Mouse (Mus musculus) midbrain, embryonic 15.5 days (tissue): Measurements from ENCODE around the gene Myh7. TPM values are rescaled to one million over a fixed set of nuclear protein-coding genes. Genes with fewer than 3 reads are reported as not detected.
"Not testable (repeated sequence)": the region's sequence is repeated elsewhere in the genome, so short reads cannot be mapped to it uniquely, and the experiment has no call there.

Source experiments
- ATAC-seq: fragments of 200-750 bp; cut with Nextera tagmentation; replicated peaks from 2 replicates; pipeline ENCODE4 v1.8.0; 2017; ENCODE audit warnings: moderate TSS enrichment
- H3K27ac ChIP-seq: fragments of 300-500 bp; sonication (generic); 2 replicates; pipeline ENCODE4 v1.5.1; 2015; ENCODE audit warnings: mild to moderate bottlenecking, inconsistent platforms
- H3K27me3 ChIP-seq: fragments of 300-500 bp; sonication (generic); replicated peaks from 2 replicates; pipeline ENCODE4 v1.6.1; 2015; ENCODE audit warnings: inconsistent platforms
- H3K36me3 ChIP-seq: fragments of 300-500 bp; sonication (generic); replicated peaks from 2 replicates; pipeline ENCODE4 v1.6.1; 2015; ENCODE audit warnings: inconsistent platforms
- H3K4me1 ChIP-seq: fragments of 300-500 bp; sonication (generic); 2 replicates; pipeline ENCODE4 v1.6.1; 2015; ENCODE audit warnings: inconsistent platforms
- H3K4me2 ChIP-seq: fragments of 300-500 bp; sonication (generic); 2 replicates; pipeline ENCODE4 v1.6.1; 2015; ENCODE audit warnings: inconsistent platforms, mild to moderate bottlenecking, moderate library complexity
- H3K4me3 ChIP-seq: fragments of 300-500 bp; sonication (generic); 2 replicates; pipeline ENCODE4 v1.5.1; 2015; ENCODE audit warnings: mild to moderate bottlenecking, inconsistent platforms
- H3K9ac ChIP-seq: fragments of 300-500 bp; sonication (generic); 2 replicates; pipeline ENCODE4 v1.6.1; 2015; ENCODE audit warnings: mild to moderate bottlenecking, inconsistent platforms
- H3K9me3 ChIP-seq: fragments of 300-500 bp; sonication (generic); 2 replicates; pipeline ENCODE4 v1.6.1; 2016; ENCODE audit warnings: inconsistent platforms
- WGBS: fragments of 180-500 bp; shearing (Covaris S2); methylation state at CpG from one replicate; pipeline ENCODE4 v1.1.7; 2015; ENCODE audit warnings: mixed read lengths; 5-methylcytosine and 5-hydroxymethylcytosine counted together
- polyA plus RNA-seq: library from polyadenylated mRNA; unstranded; fragments of >200 nt; fragmentation: Nextera tagmentation; extraction: Ambion mirVana; gene quantifications from 2 replicates; pipeline ENCODE4 v1.2.1, GENCODE M21; 2015

Myh7 gene
- polyA plus RNA-seq, 1 experiment from 2014 or later = 7.5 TPM

DNA sequence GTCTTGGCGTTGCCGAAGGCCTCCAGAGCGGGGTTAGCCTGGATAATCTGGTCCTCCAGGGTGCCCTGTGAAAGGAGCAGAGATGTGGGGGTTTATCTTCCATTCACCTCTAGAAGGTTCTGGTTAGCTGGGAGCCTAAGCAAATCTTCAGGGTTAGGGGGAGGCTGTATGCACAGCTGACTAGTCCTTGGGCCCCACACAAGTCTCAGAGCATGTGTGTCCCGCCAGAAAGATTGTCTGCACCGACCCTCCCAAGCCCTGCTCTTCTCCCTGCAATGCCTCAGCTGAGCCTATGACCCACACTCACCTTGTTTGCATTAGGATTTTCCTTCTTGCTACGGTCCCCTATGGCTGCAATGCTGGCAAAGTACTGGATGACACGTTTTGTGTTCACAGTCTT is 31.7 kb downstream of the Myh7 start:
- no peak overlapping the region for H3K27ac ChIP-seq
- no peak overlapping the region for H3K9ac ChIP-seq
- WGBS = 90% methylated on average over 7 of the region's 7 CpGs
- H3K9me3 ChIP-seq = no peaks in the 10 kb centered on the region
- H3K27me3 ChIP-seq = no peaks in the 10 kb centered on the region
- H3K36me3 ChIP-seq = no peaks in the 10 kb centered on the region
- no peaks in the 10 kb centered on the region for H3K4me1 ChIP-seq
- H3K4me2 ChIP-seq = no peak overlapping the region
- ATAC-seq = no peak
- H3K4me3 ChIP-seq = no peak overlapping the region

DNA sequence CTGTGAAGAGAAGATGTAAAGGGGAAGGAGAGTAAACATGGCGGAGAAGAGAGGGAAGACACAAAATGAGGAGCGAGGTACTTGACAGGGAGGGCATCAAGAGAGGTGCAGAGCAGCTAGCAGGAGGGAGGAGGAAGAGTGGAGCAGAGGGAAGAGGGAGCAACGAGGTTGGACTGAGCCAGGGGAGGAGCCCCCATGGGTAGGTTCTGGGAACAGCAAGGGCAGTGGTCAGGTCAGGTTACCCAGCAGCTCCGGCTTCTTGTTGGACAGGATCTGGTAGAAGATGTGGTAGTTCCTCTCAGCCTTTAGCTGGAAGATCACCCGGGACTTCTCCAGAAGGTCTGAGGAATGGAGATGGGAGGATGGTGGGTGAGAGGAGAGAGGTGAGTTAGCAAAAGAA is 32.9 kb downstream of the Myh7 start:
- Histone ChIP-seq H3K4me3 (no peak overlapping the region), H3K9ac (no peak overlapping the region), H3K4me2 (no peak overlapping the region), H3K4me1 (no peaks in the 10 kb centered on the region), H3K27ac (no peak overlapping the region), H3K36me3 (no peaks in the 10 kb centered on the region), H3K27me3 (no peaks in the 10 kb centered on the region), H3K9me3 (no peaks in the 10 kb centered on the region)
- no peak for ATAC-seq
- WGBS = 85% methylated on average over 5 of the region's 5 CpGs

DNA sequence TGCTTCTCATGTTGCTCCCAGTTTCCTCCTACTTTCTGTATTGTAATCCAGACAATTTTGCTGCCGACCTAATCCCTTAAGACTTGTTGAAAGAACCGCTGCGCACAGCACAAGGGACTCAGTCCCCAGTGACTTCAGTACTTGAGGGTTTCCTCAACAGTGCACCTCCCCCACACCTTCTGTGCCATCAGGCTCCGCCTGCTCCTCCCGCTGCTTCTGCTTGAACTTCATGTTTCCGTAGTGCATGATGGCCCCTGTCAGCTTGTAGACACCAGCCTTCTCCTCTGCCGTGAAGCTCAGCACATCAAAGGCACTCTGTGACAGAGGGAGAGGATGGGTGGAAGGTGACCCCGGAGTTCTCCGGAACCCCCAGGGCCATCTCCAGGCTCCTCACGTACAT is 33.7 kb downstream of the Myh7 start:
- Histone ChIP-seq H3K4me3 (no peak overlapping the region), H3K36me3 (no peaks in the 10 kb centered on the region), H3K9me3 (no peaks in the 10 kb centered on the region), H3K27ac (no peak overlapping the region), H3K4me1 (no peaks in the 10 kb centered on the region), H3K4me2 (no peak overlapping the region), H3K9ac (no peak overlapping the region), H3K27me3 (no peaks in the 10 kb centered on the region)
- ATAC-seq = no peak
- WGBS = 66% methylated on average over 10 of the region's 10 CpGs

DNA sequence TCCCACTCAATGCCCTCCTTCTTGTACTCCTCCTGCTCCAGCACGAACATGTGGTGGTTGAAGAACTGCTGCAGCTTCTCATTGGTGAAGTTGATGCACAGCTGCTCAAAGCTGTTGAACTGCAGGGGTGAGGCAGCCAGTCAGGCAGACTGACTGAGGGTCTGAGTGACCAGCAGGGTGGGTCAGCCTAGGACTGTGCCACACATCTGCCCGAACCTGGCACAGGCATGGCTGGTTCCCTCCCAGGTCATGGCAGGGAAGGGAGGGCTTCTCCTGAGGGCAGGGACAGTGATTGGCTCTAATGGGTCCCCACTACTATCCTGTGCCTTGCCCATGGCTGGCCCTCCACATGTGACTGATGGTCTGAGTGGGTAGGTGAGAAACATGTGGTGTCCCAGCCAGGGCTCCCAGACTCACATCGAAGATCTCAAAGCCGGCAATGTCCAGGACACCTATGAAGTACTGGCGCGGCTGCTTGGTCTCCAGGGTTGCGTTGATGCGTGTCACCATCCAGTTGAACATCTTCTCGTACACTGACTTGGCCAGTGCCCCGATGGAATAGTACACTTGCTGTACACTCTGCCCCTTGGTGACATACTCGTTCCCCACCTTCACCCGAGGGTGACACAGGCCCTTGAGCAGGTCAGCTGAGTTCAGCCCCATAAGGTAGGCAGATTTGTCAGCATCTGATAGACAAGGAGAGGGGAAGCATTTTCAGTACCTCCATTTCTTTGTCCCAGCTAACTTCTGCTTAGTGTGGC is 34.4 kb downstream of the Myh7 start:
- not testable (repeated sequence) for H3K36me3 ChIP-seq, H3K9me3 ChIP-seq, ATAC-seq, H3K9ac ChIP-seq, H3K27ac ChIP-seq, H3K4me3 ChIP-seq, H3K4me1 ChIP-seq, H3K4me2 ChIP-seq, H3K27me3 ChIP-seq
- 91% methylated on average over 12 of the region's 12 CpGs for WGBS

DNA sequence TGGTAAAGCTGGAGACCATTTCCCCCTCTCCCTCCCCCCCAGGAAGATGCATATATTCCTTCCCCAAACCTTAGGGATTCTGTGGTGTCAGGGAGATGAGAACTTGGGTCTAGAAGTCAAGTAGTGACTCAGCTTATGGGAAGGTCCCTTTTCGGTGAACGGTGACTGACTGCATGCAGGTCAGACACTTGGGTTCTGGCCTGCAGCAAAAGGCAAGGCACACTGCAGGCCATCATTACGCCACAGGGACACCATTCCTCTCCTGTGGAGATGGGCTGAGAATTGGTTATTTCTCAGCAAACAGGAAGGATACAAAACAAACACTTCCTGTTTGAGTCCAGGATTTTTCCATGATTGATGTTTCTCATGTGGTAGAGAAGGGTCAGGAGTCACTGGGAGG is 35.2 kb downstream of the Myh7 start:
- no peak for ATAC-seq
- no peak overlapping the region for H3K27ac ChIP-seq
- no peaks in the 10 kb centered on the region for H3K36me3 ChIP-seq
- H3K9me3 ChIP-seq = no peaks in the 10 kb centered on the region
- no peaks in the 10 kb centered on the region for H3K4me1 ChIP-seq
- no peak overlapping the region for H3K4me3 ChIP-seq
- no peaks in the 10 kb centered on the region for H3K27me3 ChIP-seq
- no peak overlapping the region for H3K4me2 ChIP-seq
- WGBS = 87% methylated on average over 3 of the region's 3 CpGs
- no peak overlapping the region for H3K9ac ChIP-seq

DNA sequence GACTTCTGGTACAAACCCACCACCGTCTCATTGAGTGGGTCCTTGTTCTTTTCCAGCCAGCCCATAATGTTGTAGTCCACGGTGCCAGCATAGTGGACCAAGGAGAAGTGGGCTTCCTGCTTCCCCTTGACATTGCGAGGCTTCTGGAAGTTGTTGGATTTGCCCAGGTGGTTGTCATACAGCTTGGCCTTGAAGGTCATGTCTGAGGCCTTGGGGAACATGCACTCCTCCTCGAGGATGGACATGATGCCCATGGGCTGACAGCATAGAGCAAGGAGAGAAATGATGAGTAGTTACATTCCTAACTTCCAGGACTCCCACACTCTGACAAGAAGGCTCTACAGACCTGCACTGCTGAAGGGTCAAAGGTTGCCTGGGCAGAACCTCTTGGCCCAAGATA is 35.9 kb downstream of the Myh7 start:
- ATAC-seq = no peak
- Histone ChIP-seq H3K4me2 (no peak overlapping the region), H3K4me3 (no peak overlapping the region), H3K36me3 (no peaks in the 10 kb centered on the region), H3K27ac (no peak overlapping the region), H3K9ac (no peak overlapping the region), H3K4me1 (no peaks in the 10 kb centered on the region), H3K27me3 (no peaks in the 10 kb centered on the region), H3K9me3 (no peaks in the 10 kb centered on the region)
- whole genome bisulfite sequencing = 90% methylated on average over 4 of the region's 4 CpGs

DNA sequence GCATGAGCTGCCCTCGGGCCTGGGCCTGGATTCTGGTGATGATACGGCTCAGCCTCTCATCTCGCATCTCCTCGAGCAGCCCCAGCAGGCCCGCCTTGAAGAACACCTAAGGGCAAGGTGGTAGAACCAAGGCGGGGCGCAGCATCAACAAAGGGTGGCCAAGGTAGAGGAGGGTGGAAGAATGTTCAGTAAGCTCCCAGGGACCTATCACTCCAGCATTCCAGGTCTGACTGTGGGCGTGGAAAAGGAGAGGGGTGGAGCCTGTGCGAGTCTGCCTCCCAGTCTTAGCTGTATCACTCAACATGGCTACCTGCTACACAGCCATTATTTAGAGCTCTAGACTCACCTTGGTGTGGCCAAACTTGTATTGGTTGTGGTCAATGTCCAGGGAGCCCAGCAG is 37.9 kb downstream of the Myh7 start:
- WGBS = 87% methylated on average over 9 of the region's 9 CpGs
- no peaks in the 10 kb centered on the region for H3K9me3 ChIP-seq
- ATAC-seq = no peak
- H3K4me2 ChIP-seq = no peak overlapping the region
- no peak overlapping the region for H3K4me3 ChIP-seq
- no peak overlapping the region for H3K9ac ChIP-seq
- H3K36me3 ChIP-seq = no peaks in the 10 kb centered on the region
- H3K27ac ChIP-seq = no peak overlapping the region
- no peaks in the 10 kb centered on the region for H3K27me3 ChIP-seq
- no peaks in the 10 kb centered on the region for H3K4me1 ChIP-seq

DNA sequence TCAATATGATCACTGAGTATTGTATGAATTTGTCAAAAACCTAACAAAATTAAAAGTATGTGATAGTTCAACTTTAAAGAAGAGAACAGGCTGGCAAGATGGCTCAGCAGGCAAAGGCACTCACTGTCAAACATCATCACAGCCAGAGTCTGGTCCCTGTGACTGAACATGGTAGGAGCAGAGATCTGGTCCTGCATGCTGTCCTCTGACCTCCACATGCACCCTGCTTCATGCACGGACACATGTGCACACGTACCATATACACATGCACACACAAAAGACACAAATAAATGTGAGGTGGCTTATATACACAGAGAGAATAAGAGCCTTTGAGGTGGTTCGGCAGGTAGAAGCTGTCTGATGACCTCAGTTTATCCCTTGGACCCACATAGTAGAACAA is 38.9 kb downstream of the Myh7 start:
- Histone ChIP-seq H3K27me3 (no peaks in the 10 kb centered on the region), H3K36me3 (no peaks in the 10 kb centered on the region), H3K27ac (no peak overlapping the region), H3K4me2 (no peak overlapping the region), H3K4me3 (no peak overlapping the region), H3K9me3 (no peaks in the 10 kb centered on the region), H3K4me1 (no peaks in the 10 kb centered on the region), H3K9ac (no peak overlapping the region)
- 93% methylated on average over 3 of the region's 3 CpGs for WGBS
- ATAC-seq = no peak

DNA sequence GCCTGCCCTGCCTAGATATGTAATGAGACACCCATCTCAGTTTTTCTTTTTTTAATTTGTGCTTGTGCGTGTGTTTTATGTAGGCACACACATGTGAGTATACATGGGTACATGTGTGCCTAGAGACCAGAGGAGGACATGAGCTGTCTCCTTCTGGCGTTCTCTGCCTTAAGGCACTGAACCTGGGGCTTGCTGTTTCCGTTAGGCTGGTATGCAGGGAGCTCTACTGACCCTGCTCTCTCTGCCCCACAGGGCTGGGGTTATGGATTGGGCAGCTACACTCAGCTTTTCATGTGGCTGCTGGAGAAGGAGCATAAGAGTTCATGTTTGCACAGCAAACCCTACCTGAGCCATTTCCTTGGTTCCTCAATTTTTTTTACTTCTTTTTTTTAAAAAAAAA is 40.0 kb downstream of the Myh7 start:
- Histone ChIP-seq H3K27me3 (no peaks in the 10 kb centered on the region), H3K36me3 (no peaks in the 10 kb centered on the region), H3K9me3 (no peaks in the 10 kb centered on the region), H3K27ac (no peak overlapping the region), H3K9ac (no peak overlapping the region), H3K4me1 (no peaks in the 10 kb centered on the region), H3K4me3 (no peak overlapping the region), H3K4me2 (no peak overlapping the region)
- no peak for ATAC-seq
- 82% methylated on average over 3 of the region's 3 CpGs for WGBS

DNA sequence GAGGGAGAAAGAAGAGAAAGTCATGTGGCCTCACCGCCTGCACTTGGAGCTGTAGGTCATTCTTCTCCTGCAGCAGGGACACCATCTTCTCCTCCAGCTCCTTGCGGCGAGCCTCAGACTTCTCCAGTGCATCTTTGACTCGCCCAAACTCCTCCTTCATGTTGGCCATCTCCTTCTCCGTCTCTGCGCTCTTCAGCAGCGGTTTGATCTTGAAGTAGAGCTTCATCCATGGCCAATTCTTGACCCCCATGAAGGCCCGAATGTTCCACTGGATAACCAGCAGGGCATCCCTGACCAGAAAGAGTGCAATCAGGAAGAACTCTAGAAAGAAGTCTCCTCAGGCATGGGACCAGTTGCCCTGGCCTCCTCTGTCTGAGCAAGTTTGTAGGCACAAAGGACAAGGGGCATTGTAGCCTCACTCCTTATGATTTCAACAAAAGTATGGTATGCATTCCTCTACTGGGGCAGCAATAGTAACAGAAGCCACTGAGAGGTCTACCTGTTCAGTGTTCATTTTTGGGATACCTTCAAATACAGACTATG is 40.7 kb downstream of the Myh7 start:
- H3K9ac ChIP-seq = no peak overlapping the region
- no peak overlapping the region for H3K4me2 ChIP-seq
- H3K4me3 ChIP-seq = no peak overlapping the region
- 94% methylated on average over 8 of the region's 8 CpGs for WGBS
- H3K4me1 ChIP-seq = no peaks in the 10 kb centered on the region
- H3K9me3 ChIP-seq = no peaks in the 10 kb centered on the region
- no peaks in the 10 kb centered on the region for H3K27me3 ChIP-seq
- no peak for ATAC-seq
- no peaks in the 10 kb centered on the region for H3K36me3 ChIP-seq
- H3K27ac ChIP-seq = no peak overlapping the region

DNA sequence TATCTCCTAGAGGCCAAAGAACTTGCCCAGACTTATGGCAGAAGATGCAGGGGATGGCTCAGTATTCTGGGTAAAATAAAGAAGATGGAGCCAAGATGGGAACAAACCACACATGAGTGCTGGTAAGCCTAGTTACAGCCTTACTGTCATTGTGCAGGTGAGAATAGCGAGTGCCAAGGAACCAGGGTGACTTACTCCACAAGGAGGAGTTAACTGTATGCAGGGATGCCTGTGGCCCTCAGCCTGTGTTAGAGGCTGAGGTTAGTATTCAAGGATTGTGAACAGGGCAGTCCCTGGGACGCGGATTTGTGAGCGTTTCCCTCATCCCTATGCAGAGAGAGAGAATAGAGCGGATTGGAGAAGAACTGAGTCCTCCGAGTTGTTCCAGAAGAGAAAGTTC is 42.8 kb downstream of the Myh7 start:
- Histone ChIP-seq H3K9me3 (no peaks in the 10 kb centered on the region), H3K4me3 (no peak overlapping the region), H3K36me3 (no peaks in the 10 kb centered on the region), H3K27ac (no peak overlapping the region), H3K4me2 (no peak overlapping the region), H3K4me1 (no peaks in the 10 kb centered on the region), H3K9ac (no peak overlapping the region), H3K27me3 (no peaks in the 10 kb centered on the region)
- no peak for ATAC-seq
- WGBS = 91% methylated on average over 6 of the region's 6 CpGs

DNA sequence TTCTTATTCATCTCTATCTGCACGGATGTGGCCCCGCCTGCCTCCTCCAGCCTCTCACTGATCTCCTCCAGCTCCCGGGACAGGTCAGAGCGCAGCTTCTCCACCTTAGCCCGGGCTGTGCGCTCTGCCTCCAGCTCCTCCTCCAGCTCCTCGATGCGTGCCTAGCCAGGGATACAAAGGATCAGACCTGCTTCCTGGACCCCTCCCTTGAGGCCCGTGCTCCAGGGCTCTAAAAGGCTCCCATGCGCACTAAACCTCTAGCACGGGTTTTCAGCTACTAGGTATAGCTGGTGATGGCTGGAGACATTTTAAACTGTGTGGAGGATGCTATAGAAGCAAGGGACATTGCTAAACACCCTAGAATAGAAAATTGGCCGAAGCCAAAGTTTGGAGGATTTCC is 43.9 kb downstream of the Myh7 start:
- Histone ChIP-seq H3K27ac (no peak overlapping the region), H3K27me3 (no peaks in the 10 kb centered on the region), H3K4me3 (no peak overlapping the region), H3K4me2 (no peak overlapping the region), H3K36me3 (no peaks in the 10 kb centered on the region), H3K9ac (no peak overlapping the region), H3K4me1 (no peaks in the 10 kb centered on the region), H3K9me3 (no peaks in the 10 kb centered on the region)
- 67% methylated on average over 12 of the region's 12 CpGs for WGBS
- ATAC-seq = no peak

DNA sequence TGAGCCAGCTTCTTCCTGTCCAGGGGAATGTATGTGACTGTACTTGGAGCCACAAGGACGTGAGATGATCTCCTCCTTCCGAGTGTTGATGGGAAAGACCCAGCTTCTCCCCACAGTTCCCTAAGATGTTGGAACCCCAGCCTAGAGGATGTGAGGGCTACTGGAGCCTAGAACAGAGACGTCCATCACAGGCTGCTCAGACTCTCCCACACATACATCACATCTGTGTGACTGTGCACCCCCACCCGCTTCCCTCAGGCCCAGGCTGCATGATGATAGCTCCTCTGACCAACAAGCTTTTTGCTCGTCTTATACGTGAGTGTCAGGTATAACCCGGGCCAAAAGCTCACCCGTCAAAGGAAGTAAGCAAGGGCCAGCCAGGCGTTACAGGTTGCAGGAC is 45.6 kb downstream of the Myh7 start:
- Histone ChIP-seq H3K4me2 (no peak overlapping the region), H3K4me1 (no peaks in the 10 kb centered on the region), H3K36me3 (no peaks in the 10 kb centered on the region), H3K9me3 (no peaks in the 10 kb centered on the region), H3K4me3 (no peak overlapping the region), H3K27me3 (no peaks in the 10 kb centered on the region), H3K27ac (no peak overlapping the region), H3K9ac (no peak overlapping the region)
- 88% methylated on average over 9 of the region's 9 CpGs for WGBS
- ATAC-seq = no peak
